Mouse (Mus musculus): Measurements from ENCODE around the gene Olfr1423.
"Not testable (repeated sequence)": the region's sequence is repeated elsewhere in the genome, so short reads cannot be mapped to it uniquely, and the experiment has no call there.

The Olfr1423 gene

GRCm38 (mm10) chr19:12007105-12007931 is 33.8 kb downstream of the Olfr1423 start:
- DNase-seq (ENCODE audit: inconsistent age in 2 of 2, low spot score in 1 of 2), result peak; percentile 70 to 90

- peak; percentile 41 to 78 for DNase-seq (ENCODE audit: inconsistent age in 2 of 2, low spot score in 1 of 2)
Observed at GRCm38 (mm10) chr19:12006361-12006947, 34.7 kb downstream of the Olfr1423 start.

GRCm38 (mm10) chr19:12005376-12006360 is 35.4 kb downstream of the Olfr1423 start:
- peak; percentile 92 to 98 for DNase-seq (ENCODE audit: inconsistent age in 2 of 2, low spot score in 1 of 2)

DNA sequence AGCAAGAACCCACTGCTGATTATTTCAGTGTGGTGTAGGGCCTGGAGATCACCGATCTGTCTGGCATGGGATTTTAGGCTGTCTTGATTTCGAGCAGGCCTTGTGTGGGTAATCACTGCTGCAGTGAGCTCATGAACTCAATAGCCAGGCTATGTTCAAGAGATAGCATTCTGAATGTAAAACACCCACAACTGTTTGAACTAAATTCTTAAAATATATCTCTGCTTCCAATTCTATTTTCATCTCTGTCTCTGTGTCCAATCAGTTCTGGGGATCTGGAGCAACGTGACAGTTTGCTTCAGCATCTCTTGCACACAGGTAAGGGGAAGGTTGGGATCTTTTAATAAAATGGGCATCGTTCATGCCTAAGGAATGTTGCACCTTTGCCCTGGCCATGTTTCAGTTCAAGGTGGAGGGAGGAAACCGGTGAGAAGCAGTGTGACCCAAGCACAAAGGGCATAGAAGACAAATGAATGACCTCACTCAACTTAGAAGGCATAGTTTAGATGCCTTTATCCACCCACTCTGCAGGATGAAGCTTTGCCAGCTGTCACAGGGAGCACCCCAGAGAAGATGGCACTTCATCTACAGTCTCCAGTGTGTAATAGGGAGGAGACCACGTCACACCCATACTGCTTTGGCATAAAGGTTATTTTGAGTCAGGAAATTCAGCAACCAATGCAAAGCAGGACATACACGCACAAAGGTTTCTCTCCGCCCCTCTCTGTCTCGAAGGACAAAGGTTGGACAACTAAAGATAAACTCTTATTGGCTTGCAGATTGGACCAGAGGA is 36.7 kb downstream of the Olfr1423 start:
- peak in 1 of 2 experiments; percentile 57 for DNase-seq (ENCODE audit: inconsistent age in 2 of 2, low spot score in 1 of 2)

GRCm38 (mm10) chr19:12003568-12003967 is 37.5 kb downstream of the Olfr1423 start:
- DNase-seq (ENCODE audit: inconsistent age in 2 of 2, low spot score in 1 of 2), result no peak

GRCm38 (mm10) chr19:12002791-12003190 is 38.3 kb downstream of the Olfr1423 start:
- DNase-seq (ENCODE audit: inconsistent age in 2 of 2, low spot score in 1 of 2), result peak in 1 of 2 experiments; percentile 46

GRCm38 (mm10) chr19:12002125-12002524 is 39.0 kb downstream of the Olfr1423 start:
- peak; percentile 51 to 88 for DNase-seq (ENCODE audit: inconsistent age in 2 of 2, low spot score in 1 of 2)

GRCm38 (mm10) chr19:12001686-12002085 is 39.4 kb downstream of the Olfr1423 start:
- no peak for DNase-seq (ENCODE audit: inconsistent age in 2 of 2, low spot score in 1 of 2)

- no peak for DNase-seq (ENCODE audit: inconsistent age in 2 of 2, low spot score in 1 of 2)
Observed at GRCm38 (mm10) chr19:11995722-11996448, 45.2 kb downstream of the Olfr1423 start.

- peak; percentile 59 to 74 for DNase-seq (ENCODE audit: inconsistent age in 2 of 2, low spot score in 1 of 2)
Observed at GRCm38 (mm10) chr19:11994703-11995431, 46.2 kb downstream of the Olfr1423 start.

- no peak for DNase-seq (ENCODE audit: inconsistent age in 2 of 2, low spot score in 1 of 2)
Observed at GRCm38 (mm10) chr19:11992441-11993029, 48.6 kb downstream of the Olfr1423 start.

DNA sequence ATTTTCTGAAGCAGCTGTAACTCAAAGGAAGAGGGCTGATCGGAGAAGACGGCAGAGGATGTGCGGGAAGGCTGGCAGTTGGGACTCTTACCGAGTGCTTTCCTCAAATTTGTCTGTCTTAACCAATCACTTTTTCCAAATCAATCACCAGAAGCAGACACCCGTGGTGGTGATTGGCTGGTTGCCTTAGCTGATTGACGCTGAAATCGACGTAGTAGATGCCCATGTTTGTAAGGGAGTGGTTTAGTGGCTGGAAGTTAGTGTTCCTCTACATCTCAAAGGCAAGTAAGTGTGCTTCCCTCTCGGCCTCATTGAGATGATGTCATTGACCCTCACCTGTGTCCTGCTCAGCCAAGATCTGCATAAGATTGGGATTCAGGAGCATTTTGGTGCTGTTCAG is 49.1 kb downstream of the Olfr1423 start:
- no peak for DNase-seq (ENCODE audit: inconsistent age in 2 of 2, low spot score in 1 of 2)

DNA sequence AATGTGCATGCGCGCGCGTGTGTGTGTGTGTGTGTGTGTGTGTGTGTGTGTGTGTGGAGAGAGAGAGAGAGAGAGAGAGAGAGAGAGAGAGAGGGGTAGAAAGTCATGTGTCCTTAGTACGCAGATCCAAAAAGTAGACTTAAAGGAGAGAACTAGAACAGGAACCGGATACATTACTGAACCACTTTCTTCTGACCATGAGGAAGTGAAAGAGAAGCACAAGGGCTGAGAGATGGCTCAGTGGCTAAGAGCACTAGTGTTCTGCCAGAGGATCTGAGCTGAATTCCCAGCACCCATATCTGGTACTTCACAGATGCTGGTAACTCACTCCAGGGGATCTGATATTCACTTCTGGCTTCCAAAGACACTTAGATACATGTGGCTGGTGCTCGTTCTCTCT is 51.8 kb downstream of the Olfr1423 start:
- DNase-seq (ENCODE audit: inconsistent age in 2 of 2, low spot score in 1 of 2), result no peak

GRCm38 (mm10) chr19:11987841-11988240 is 53.3 kb downstream of the Olfr1423 start:
- no peak for DNase-seq (ENCODE audit: inconsistent age in 2 of 2, low spot score in 1 of 2)

DNA sequence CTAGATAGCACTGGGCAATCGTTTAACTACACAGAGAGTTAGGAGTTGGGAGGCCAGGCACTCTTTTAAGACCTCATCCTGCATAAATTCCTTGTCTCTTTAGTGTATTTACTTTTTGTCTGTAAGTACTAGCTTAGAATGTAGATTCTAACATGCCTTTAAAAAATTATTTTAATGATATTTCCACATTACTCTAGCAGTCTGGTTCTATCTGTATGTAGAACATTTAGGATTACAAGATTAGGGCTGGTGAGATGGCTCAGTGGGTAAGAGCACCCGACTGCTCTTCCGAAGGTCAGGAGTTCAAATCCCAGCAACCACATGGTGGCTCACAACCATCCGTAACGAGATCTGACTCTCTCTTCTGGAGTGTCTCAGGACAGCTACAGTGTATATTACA is 56.5 kb downstream of the Olfr1423 start:
- not testable (repeated sequence) for DNase-seq (ENCODE audit: inconsistent age in 2 of 2, low spot score in 1 of 2)
